Mouse (Mus musculus): ENCODE data around the gene Btnl10. TPM values are rescaled to one million over a fixed set of nuclear protein-coding genes. Genes with fewer than 3 reads are reported as not detected.

Btnl10 gene
- polyA plus RNA-seq, 1 experiment from 2014 or later, result not detected

- no peak overlapping the region for H3K4me2 ChIP-seq (replicated peaks; ENCODE audit: low read depth, low read length)
- no peak overlapping the region for H3K4me3 ChIP-seq (ENCODE audit: low read length)
- ATAC-seq (ENCODE audit: low FRiP score, low TSS enrichment), result no peak
- peaks cover 4% of the 10 kb centered on the region for H3K27me3 ChIP-seq (ENCODE audit: control insufficient read depth, insufficient read depth, low read length)
- peaks cover 9% of the 10 kb centered on the region for H3K36me3 ChIP-seq (ENCODE audit: control insufficient read depth, insufficient read depth, low read length)
- peaks cover 22% of the 10 kb centered on the region; the same call in 1 of the 2 replicates for H3K4me1 ChIP-seq (ENCODE audit: control insufficient read depth, insufficient read depth, low read length)
- no peak overlapping the region for H3K27ac ChIP-seq (ENCODE audit: low read depth, low read length)
- peaks cover 9% of the 10 kb centered on the region for H3K9me3 ChIP-seq (ENCODE audit: control insufficient read depth, low read length)
- WGBS, result 64% methylated on average over 50 of the region's 50 CpGs
- no peak overlapping the region for H3K9ac ChIP-seq (ENCODE audit: low read depth, low read length)
Observed at GRCm38 (mm10) chr11:58961364-58962177, 43.9 kb downstream of the Btnl10 start.

- Histone ChIP-seq H3K9ac (ENCODE audit: low read depth, low read length) (no peak overlapping the region), H3K4me2 (replicated peaks; ENCODE audit: low read depth, low read length) (no peak overlapping the region), H3K4me1 (ENCODE audit: control insufficient read depth, insufficient read depth, low read length) (peaks cover 11% of the 10 kb centered on the region; the same call in 1 of the 2 replicates), H3K27ac (ENCODE audit: low read depth, low read length) (no peak overlapping the region), H3K4me3 (ENCODE audit: low read length) (no peak overlapping the region), H3K36me3 (ENCODE audit: control insufficient read depth, insufficient read depth, low read length) (no peaks in the 10 kb centered on the region), H3K27me3 (ENCODE audit: control insufficient read depth, insufficient read depth, low read length) (peaks cover 4% of the 10 kb centered on the region), H3K9me3 (ENCODE audit: control insufficient read depth, low read length) (peaks cover 9% of the 10 kb centered on the region)
- ATAC-seq (ENCODE audit: low FRiP score, low TSS enrichment), result no peak
- WGBS, result 38% methylated on average over 17 of the region's 17 CpGs
Observed at GRCm38 (mm10) chr11:58963543-58963942, 45.8 kb downstream of the Btnl10 start.

GRCm38 (mm10) chr11:58964216-58964615 lies 46.5 kb downstream of the Btnl10 start:
- Histone ChIP-seq H3K4me3 (ENCODE audit: low read length) (no peak overlapping the region), H3K36me3 (ENCODE audit: control insufficient read depth, insufficient read depth, low read length) (no peaks in the 10 kb centered on the region), H3K9me3 (ENCODE audit: control insufficient read depth, low read length) (peaks cover 9% of the 10 kb centered on the region), H3K27ac (ENCODE audit: low read depth, low read length) (no peak overlapping the region), H3K9ac (ENCODE audit: low read depth, low read length) (no peak overlapping the region), H3K4me2 (replicated peaks; ENCODE audit: low read depth, low read length) (no peak overlapping the region), H3K4me1 (ENCODE audit: control insufficient read depth, insufficient read depth, low read length) (peaks cover 10% of the 10 kb centered on the region; the same call in 1 of the 2 replicates), H3K27me3 (ENCODE audit: control insufficient read depth, insufficient read depth, low read length) (peaks cover 4% of the 10 kb centered on the region)
- 87% methylated on average over 7 of the region's 7 CpGs for whole genome bisulfite sequencing
- ATAC-seq (ENCODE audit: low FRiP score, low TSS enrichment), result no peak

- Histone ChIP-seq H3K4me1 (ENCODE audit: control insufficient read depth, insufficient read depth, low read length) (peaks cover 10% of the 10 kb centered on the region), H3K4me2 (replicated peaks; ENCODE audit: low read depth, low read length) (no peak overlapping the region), H3K9me3 (ENCODE audit: control insufficient read depth, low read length) (peaks cover 9% of the 10 kb centered on the region), H3K27ac (ENCODE audit: low read depth, low read length) (0 out of 2 replicates have a peak overlapping the region, but pooled peaks have one; percentile 47), H3K36me3 (ENCODE audit: control insufficient read depth, insufficient read depth, low read length) (no peaks in the 10 kb centered on the region), H3K9ac (ENCODE audit: low read depth, low read length) (peak overlapping the region; percentile 2; the same call in 1 of the 2 replicates), H3K27me3 (ENCODE audit: control insufficient read depth, insufficient read depth, low read length) (peaks cover 4% of the 10 kb centered on the region), H3K4me3 (ENCODE audit: low read length) (no peak overlapping the region)
- 30% methylated on average over 12 of the region's 12 CpGs for WGBS
- no peak for ATAC-seq (ENCODE audit: low FRiP score, low TSS enrichment)
Observed at GRCm38 (mm10) chr11:58965001-58965760, 47.5 kb downstream of the Btnl10 start.

GRCm38 (mm10) chr11:58967346-58967745 lies 49.6 kb downstream of the Btnl10 start:
- WGBS, result 93% methylated on average over 1 of the region's 1 CpGs

GRCm38 (mm10) chr11:58968551-58968950 lies 50.8 kb downstream of the Btnl10 start:
- Histone ChIP-seq H3K36me3 (ENCODE audit: control insufficient read depth, insufficient read depth, low read length) (peaks cover 3% of the 10 kb centered on the region; the same call in 1 of the 2 replicates), H3K4me2 (replicated peaks; ENCODE audit: low read depth, low read length) (no peak overlapping the region), H3K27ac (ENCODE audit: low read depth, low read length) (0 out of 2 replicates have a peak overlapping the region, but pooled peaks have one; percentile 60), H3K4me3 (ENCODE audit: low read length) (no peak overlapping the region), H3K9ac (ENCODE audit: low read depth, low read length) (no peak overlapping the region), H3K4me1 (ENCODE audit: control insufficient read depth, insufficient read depth, low read length) (peaks cover 10% of the 10 kb centered on the region), H3K27me3 (ENCODE audit: control insufficient read depth, insufficient read depth, low read length) (no peaks in the 10 kb centered on the region), H3K9me3 (ENCODE audit: control insufficient read depth, low read length) (no peaks in the 10 kb centered on the region)
- WGBS, result 79% methylated on average over 7 of the region's 7 CpGs
- ATAC-seq (ENCODE audit: low FRiP score, low TSS enrichment), result no peak

More at GRCm38 (mm10) chr11:58967346-58967745, 49.6 kb downstream of the Btnl10 start:
- Histone ChIP-seq H3K9ac (ENCODE audit: low read depth, low read length) (no peak overlapping the region), H3K27me3 (ENCODE audit: control insufficient read depth, insufficient read depth, low read length) (peaks cover 1% of the 10 kb centered on the region; the same call in 1 of the 2 replicates), H3K4me2 (replicated peaks; ENCODE audit: low read depth, low read length) (no peak overlapping the region), H3K36me3 (ENCODE audit: control insufficient read depth, insufficient read depth, low read length) (0 out of 2 replicates have a peak, but pooled peaks cover 3% of the 10 kb centered on the region), H3K4me1 (ENCODE audit: control insufficient read depth, insufficient read depth, low read length) (peaks cover 10% of the 10 kb centered on the region), H3K9me3 (ENCODE audit: control insufficient read depth, low read length) (no peaks in the 10 kb centered on the region), H3K27ac (ENCODE audit: low read depth, low read length) (no peak overlapping the region), H3K4me3 (ENCODE audit: low read length) (no peak overlapping the region)
- no peak for ATAC-seq (ENCODE audit: low FRiP score, low TSS enrichment)

GRCm38 (mm10) chr11:58969027-58969426 lies 51.3 kb downstream of the Btnl10 start:
- no peak for ATAC-seq (ENCODE audit: low FRiP score, low TSS enrichment)
- H3K36me3 ChIP-seq (ENCODE audit: control insufficient read depth, insufficient read depth, low read length), result peaks cover 3% of the 10 kb centered on the region; the same call in 1 of the 2 replicates
- 61% methylated on average over 8 of the region's 8 CpGs for WGBS
- no peak overlapping the region for H3K4me3 ChIP-seq (ENCODE audit: low read length)
- H3K9ac ChIP-seq (ENCODE audit: low read depth, low read length), result no peak overlapping the region
- no peaks in the 10 kb centered on the region for H3K27me3 ChIP-seq (ENCODE audit: control insufficient read depth, insufficient read depth, low read length)
- no peak overlapping the region for H3K4me2 ChIP-seq (replicated peaks; ENCODE audit: low read depth, low read length)
- H3K9me3 ChIP-seq (ENCODE audit: control insufficient read depth, low read length), result no peaks in the 10 kb centered on the region
- H3K4me1 ChIP-seq (ENCODE audit: control insufficient read depth, insufficient read depth, low read length), result peaks cover 10% of the 10 kb centered on the region
- peak overlapping the region; percentile 60; the same call in 1 of the 2 replicates for H3K27ac ChIP-seq (ENCODE audit: low read depth, low read length)

GRCm38 (mm10) chr11:58969659-58970058 lies 52.0 kb downstream of the Btnl10 start:
- no peak overlapping the region for H3K4me3 ChIP-seq (ENCODE audit: low read length)
- H3K4me2 ChIP-seq (replicated peaks; ENCODE audit: low read depth, low read length), result no peak overlapping the region
- H3K27ac ChIP-seq (ENCODE audit: low read depth, low read length), result peak overlapping the region; percentile 60; the same call in 1 of the 2 replicates
- 46% methylated on average over 6 of the region's 6 CpGs for WGBS
- peaks cover 8% of the 10 kb centered on the region for H3K4me1 ChIP-seq (ENCODE audit: control insufficient read depth, insufficient read depth, low read length)
- ATAC-seq (ENCODE audit: low FRiP score, low TSS enrichment), result peak; percentile 61; the same call in 1 of the 2 replicates
- H3K27me3 ChIP-seq (ENCODE audit: control insufficient read depth, insufficient read depth, low read length), result no peaks in the 10 kb centered on the region
- no peaks in the 10 kb centered on the region for H3K9me3 ChIP-seq (ENCODE audit: control insufficient read depth, low read length)
- H3K36me3 ChIP-seq (ENCODE audit: control insufficient read depth, insufficient read depth, low read length), result peaks cover 7% of the 10 kb centered on the region; the same call in 1 of the 2 replicates
- no peak overlapping the region for H3K9ac ChIP-seq (ENCODE audit: low read depth, low read length)
